Mouse (Mus musculus): Measurements from ENCODE around the gene Gm12355. TPM values are rescaled to one million over a fixed set of nuclear protein-coding genes. Genes with fewer than 3 reads are reported as not detected.
"Not testable (repeated sequence)": the region's sequence is repeated elsewhere in the genome, so short reads cannot be mapped to it uniquely, and the experiment has no call there.

Gene Gm12355
- polyA plus RNA-seq, 1 experiment from 2014 or later = 0.54 TPM

DNA sequence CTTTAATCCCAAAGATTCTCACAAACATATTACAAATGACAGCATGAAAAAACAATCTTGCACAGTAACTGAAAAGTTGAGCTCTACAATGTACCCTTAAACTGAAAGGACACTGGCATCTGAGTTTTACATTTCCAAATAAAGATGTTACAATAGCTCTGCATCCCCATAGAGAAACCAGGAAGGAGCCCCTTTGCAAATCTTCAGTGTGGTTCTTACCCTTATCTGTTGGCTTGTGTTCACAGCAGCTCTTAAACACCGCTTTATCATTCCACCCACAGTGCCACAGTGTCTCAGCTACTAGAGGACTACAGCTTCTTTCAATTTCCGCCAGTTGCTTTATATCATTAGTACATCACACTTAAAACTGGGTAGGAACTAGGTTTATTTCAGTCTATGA, 1.1 kb downstream of the Gm12355 start:
- not testable (repeated sequence) for DNase-seq (ENCODE audit: low spot score); H3K4me2 ChIP-seq (ENCODE audit: low read depth, low read length)
- WGBS = 90% methylated on average over 2 of the region's 2 CpGs

DNA sequence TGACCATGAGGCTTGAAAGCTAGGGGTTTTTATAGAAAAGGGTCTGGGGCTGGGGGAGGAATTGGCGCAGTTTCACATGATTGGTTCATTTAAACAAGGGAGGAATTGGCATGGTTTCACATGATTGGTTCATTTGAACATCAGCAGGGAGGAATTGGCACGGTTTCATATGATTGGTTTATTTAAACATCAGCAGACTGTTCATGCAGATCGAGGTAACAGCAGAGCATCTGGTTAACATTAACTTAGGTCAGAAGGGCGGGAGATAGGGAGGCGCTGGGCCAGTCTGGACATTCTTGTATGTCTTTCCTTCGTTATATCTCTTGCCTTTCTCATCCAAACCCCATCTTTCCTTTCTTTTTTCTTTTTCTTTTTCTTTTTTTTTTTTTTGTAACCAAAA, 1.5 kb downstream of the Gm12355 start:
- H3K9ac ChIP-seq (ENCODE audit: low read depth, low read length); H3K27me3 ChIP-seq (replicated peaks; ENCODE audit: control insufficient read depth, insufficient read depth, low read length); H3K4me1 ChIP-seq (ENCODE audit: control insufficient read depth, insufficient read depth, low read length); H3K4me3 ChIP-seq (ENCODE audit: low read depth, low read length); H3K27ac ChIP-seq (replicated peaks; ENCODE audit: low read depth, low read length); ATAC-seq (ENCODE audit: low read depth); H3K36me3 ChIP-seq (ENCODE audit: control insufficient read depth, insufficient read depth, low read length); H3K4me2 ChIP-seq (ENCODE audit: low read depth, low read length); H3K9me3 ChIP-seq (ENCODE audit: control insufficient read depth, low read length); DNase-seq (ENCODE audit: low spot score): not testable (repeated sequence)
- WGBS = 67% methylated on average over 6 of the region's 6 CpGs

More for the DNA sequence above, 1.1 kb downstream of the Gm12355 start:
- H3K4me3 ChIP-seq (ENCODE audit: low read depth, low read length); H3K27me3 ChIP-seq (replicated peaks; ENCODE audit: control insufficient read depth, insufficient read depth, low read length); H3K27ac ChIP-seq (replicated peaks; ENCODE audit: low read depth, low read length); H3K36me3 ChIP-seq (ENCODE audit: control insufficient read depth, insufficient read depth, low read length); H3K9ac ChIP-seq (ENCODE audit: low read depth, low read length); H3K4me1 ChIP-seq (ENCODE audit: control insufficient read depth, insufficient read depth, low read length); ATAC-seq (ENCODE audit: low read depth); H3K9me3 ChIP-seq (ENCODE audit: control insufficient read depth, low read length): not testable (repeated sequence)

DNA sequence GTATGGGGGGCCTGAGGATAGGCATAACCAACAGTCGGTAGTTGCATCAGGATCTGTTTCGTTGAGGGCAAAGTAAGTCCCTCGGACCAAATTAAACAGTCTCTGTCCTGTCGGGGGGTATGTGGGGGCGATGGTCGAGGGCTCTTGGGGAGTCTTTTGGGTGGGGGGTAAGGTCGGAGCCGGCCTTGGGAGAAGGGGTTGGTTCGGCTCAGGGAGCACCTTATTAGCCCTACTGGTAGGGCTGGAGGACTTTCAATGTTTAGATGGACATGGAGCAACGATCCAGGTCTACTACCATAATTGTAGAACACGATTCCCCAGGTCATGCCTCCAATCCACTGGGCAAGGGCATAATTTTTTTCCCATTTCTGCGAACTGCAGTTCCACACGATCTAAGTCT, 4.7 kb downstream of the Gm12355 start:
- Histone ChIP-seq H3K9me3 (ENCODE audit: control insufficient read depth, low read length) (no peaks in the 10 kb centered on the region), H3K27me3 (replicated peaks; ENCODE audit: control insufficient read depth, insufficient read depth, low read length) (no peaks in the 10 kb centered on the region), H3K9ac (ENCODE audit: low read depth, low read length) (no peak overlapping the region), H3K4me1 (ENCODE audit: control insufficient read depth, insufficient read depth, low read length) (no peaks in the 10 kb centered on the region), H3K4me3 (ENCODE audit: low read depth, low read length) (no peak overlapping the region), H3K36me3 (ENCODE audit: control insufficient read depth, insufficient read depth, low read length) (no peaks in the 10 kb centered on the region), H3K27ac (replicated peaks; ENCODE audit: low read depth, low read length) (no peak overlapping the region), H3K4me2 (ENCODE audit: low read depth, low read length) (no peak overlapping the region)
- DNase-seq (ENCODE audit: low spot score) (no peak), ATAC-seq (ENCODE audit: low read depth) (no peak)
- 90% methylated on average over 13 of the region's 13 CpGs for WGBS

DNA sequence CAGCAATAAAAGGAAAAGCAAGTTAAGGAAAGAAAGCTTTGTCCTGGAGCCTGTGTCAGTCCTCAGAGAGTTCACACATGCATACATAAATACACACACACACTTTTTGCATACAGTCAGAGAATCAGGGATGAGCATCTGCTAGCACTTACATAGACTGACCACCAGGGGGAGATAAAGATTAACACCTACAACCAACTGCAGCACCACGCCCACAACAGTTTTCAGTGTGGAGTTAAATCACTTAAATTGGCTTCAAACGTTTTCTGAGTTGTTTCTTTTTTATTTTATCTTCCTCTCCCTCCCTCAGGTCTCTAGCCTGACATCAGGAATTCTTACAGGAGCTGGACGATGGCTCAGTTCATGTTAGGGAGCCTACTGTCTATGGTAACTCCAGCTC, 18.7 kb downstream of the Gm12355 start:
- no peak overlapping the region for H3K9ac ChIP-seq (ENCODE audit: low read depth, low read length)
- 12% methylated on average over 3 of the region's 3 CpGs for WGBS
- ATAC-seq (ENCODE audit: low read depth) (no peak), DNase-seq (ENCODE audit: low spot score) (peak; percentile 84)
- H3K36me3 ChIP-seq (ENCODE audit: control insufficient read depth, insufficient read depth, low read length) = no peaks in the 10 kb centered on the region
- H3K4me2 ChIP-seq (ENCODE audit: low read depth, low read length) = no peak overlapping the region
- no peak overlapping the region for H3K27ac ChIP-seq (replicated peaks; ENCODE audit: low read depth, low read length)
- H3K27me3 ChIP-seq (replicated peaks; ENCODE audit: control insufficient read depth, insufficient read depth, low read length) = peaks cover 3% of the 10 kb centered on the region; the same call in 1 of the 2 replicates
- H3K9me3 ChIP-seq (ENCODE audit: control insufficient read depth, low read length) = no peaks in the 10 kb centered on the region
- no peaks in the 10 kb centered on the region for H3K4me1 ChIP-seq (ENCODE audit: control insufficient read depth, insufficient read depth, low read length)
- no peak overlapping the region for H3K4me3 ChIP-seq (ENCODE audit: low read depth, low read length)

DNA sequence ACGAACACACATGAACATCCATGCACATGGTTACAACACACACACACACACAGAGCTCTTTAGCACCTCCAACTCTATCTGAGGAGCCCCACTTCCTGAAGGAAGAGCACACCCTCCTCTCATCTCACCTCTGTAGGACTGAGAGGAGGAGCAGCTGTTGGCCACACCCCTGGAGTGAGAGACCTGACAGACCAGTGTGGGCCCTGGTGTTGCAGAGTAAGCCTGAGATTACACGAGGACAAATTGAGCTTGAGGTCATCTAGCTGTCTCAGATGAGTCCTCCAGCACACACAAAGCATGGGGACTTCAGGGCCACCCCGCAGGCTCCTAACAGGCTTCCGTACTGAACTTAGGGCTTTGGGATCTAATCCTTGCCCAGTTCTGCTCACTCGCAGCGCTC, 20.6 kb downstream of the Gm12355 start:
- DNase-seq (ENCODE audit: low spot score); ATAC-seq (ENCODE audit: low read depth); H3K9ac ChIP-seq (ENCODE audit: low read depth, low read length); H3K4me1 ChIP-seq (ENCODE audit: control insufficient read depth, insufficient read depth, low read length); H3K4me3 ChIP-seq (ENCODE audit: low read depth, low read length); H3K4me2 ChIP-seq (ENCODE audit: low read depth, low read length); H3K36me3 ChIP-seq (ENCODE audit: control insufficient read depth, insufficient read depth, low read length); H3K27me3 ChIP-seq (replicated peaks; ENCODE audit: control insufficient read depth, insufficient read depth, low read length); H3K27ac ChIP-seq (replicated peaks; ENCODE audit: low read depth, low read length); H3K9me3 ChIP-seq (ENCODE audit: control insufficient read depth, low read length): not testable (repeated sequence)
- 63% methylated on average over 6 of the region's 6 CpGs for WGBS

DNA sequence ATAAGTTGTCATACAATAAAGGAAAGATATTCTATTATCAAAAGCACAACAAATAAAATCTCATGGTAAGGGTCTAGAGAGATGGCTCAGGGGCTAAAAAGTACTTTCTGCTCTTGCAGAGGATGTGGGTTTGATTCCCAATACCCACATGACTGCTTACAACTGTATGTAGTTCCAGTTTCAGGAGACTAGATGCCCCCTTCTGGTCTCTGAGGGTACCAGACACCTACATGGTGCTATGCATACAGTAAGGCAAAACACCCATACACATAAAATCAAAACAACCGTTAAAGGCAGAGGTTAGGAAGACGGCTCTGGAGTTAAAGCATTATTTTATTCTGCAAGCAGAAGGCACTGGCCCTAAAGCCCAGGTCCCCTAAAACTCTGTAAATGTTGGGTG, 21.5 kb downstream of the Gm12355 start:
- WGBS = 79% methylated on average over 2 of the region's 2 CpGs
- DNase-seq (ENCODE audit: low spot score) (no peak), ATAC-seq (ENCODE audit: low read depth) (no peak)
- Histone ChIP-seq H3K9me3 (ENCODE audit: control insufficient read depth, low read length) (no peaks in the 10 kb centered on the region), H3K9ac (ENCODE audit: low read depth, low read length) (no peak overlapping the region), H3K4me3 (ENCODE audit: low read depth, low read length) (no peak overlapping the region), H3K27me3 (replicated peaks; ENCODE audit: control insufficient read depth, insufficient read depth, low read length) (peaks cover 7% of the 10 kb centered on the region), H3K36me3 (ENCODE audit: control insufficient read depth, insufficient read depth, low read length) (no peaks in the 10 kb centered on the region), H3K27ac (replicated peaks; ENCODE audit: low read depth, low read length) (no peak overlapping the region), H3K4me1 (ENCODE audit: control insufficient read depth, insufficient read depth, low read length) (no peaks in the 10 kb centered on the region), H3K4me2 (ENCODE audit: low read depth, low read length) (no peak overlapping the region)

DNA sequence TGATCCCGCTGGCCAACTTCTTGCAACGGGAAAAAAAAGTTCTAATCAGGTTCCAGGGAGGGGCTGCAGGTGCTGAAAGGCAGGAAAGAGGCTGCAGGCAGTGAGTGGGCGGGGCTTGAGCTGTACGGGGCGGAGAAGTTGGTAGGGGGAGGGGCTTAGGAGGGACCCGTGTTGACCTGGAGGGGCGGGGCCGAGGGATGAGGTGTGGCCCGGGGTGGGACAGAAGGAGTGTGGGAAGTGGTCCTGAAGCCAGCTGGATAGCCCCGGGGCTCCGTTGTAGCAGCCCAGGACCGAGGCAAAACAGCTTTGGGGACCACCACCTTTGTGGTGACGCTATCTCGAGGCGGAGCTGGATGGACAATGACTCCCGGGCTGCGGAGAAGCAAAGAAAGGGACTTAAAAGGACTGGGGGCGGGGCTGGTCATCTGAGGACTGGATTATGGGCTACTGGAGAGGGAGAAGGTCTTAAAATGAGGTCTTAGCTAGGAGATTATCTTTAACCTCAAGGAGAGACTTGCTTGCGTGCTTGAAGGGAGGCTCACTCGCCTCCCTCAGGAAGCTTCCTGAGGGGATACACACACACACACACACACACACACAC, 23.3 kb downstream of the Gm12355 start:
- Histone ChIP-seq H3K9ac (ENCODE audit: low read depth, low read length) (no peak overlapping the region), H3K27ac (replicated peaks; ENCODE audit: low read depth, low read length) (no peak overlapping the region), H3K9me3 (ENCODE audit: control insufficient read depth, low read length) (no peaks in the 10 kb centered on the region), H3K36me3 (ENCODE audit: control insufficient read depth, insufficient read depth, low read length) (no peaks in the 10 kb centered on the region), H3K4me1 (ENCODE audit: control insufficient read depth, insufficient read depth, low read length) (no peaks in the 10 kb centered on the region), H3K4me3 (ENCODE audit: low read depth, low read length) (peak overlapping the region; percentile 20), H3K4me2 (ENCODE audit: low read depth, low read length) (peak overlapping the region; percentile 48), H3K27me3 (replicated peaks; ENCODE audit: control insufficient read depth, insufficient read depth, low read length) (peaks cover 11% of the 10 kb centered on the region)
- 2% methylated on average over 20 of the region's 20 CpGs for WGBS
- peak; percentile 69 for ATAC-seq (ENCODE audit: low read depth)
- peak; percentile 37 for DNase-seq (ENCODE audit: low spot score)

DNA sequence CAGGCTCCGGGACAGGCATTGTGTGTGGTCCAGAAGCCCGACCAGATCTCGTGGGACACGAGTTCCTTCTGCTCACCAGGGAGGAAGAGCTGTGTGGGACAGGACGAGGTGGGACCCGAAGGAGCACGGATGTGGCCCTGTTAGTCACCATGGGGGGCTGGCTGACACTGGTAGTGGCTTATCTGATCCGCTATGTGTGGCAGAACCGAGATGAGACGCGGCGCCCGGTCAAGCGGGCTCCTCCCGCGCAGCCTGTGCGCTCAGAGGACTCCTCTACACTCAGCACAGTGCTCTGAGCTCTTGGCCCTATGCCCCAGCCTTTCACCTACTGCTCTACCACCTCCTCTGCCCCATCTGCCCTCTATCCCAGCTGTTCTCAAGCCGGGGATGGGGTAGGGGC, 26.2 kb downstream of the Gm12355 start:
- Histone ChIP-seq H3K36me3 (ENCODE audit: control insufficient read depth, insufficient read depth, low read length) (no peaks in the 10 kb centered on the region), H3K4me1 (ENCODE audit: control insufficient read depth, insufficient read depth, low read length) (no peaks in the 10 kb centered on the region), H3K9me3 (ENCODE audit: control insufficient read depth, low read length) (no peaks in the 10 kb centered on the region), H3K4me3 (ENCODE audit: low read depth, low read length) (no peak overlapping the region), H3K27me3 (replicated peaks; ENCODE audit: control insufficient read depth, insufficient read depth, low read length) (peaks cover 11% of the 10 kb centered on the region), H3K9ac (ENCODE audit: low read depth, low read length) (no peak overlapping the region), H3K4me2 (ENCODE audit: low read depth, low read length) (no peak overlapping the region), H3K27ac (replicated peaks; ENCODE audit: low read depth, low read length) (no peak overlapping the region)
- WGBS = 32% methylated on average over 11 of the region's 18 CpGs
- ATAC-seq (ENCODE audit: low read depth) (no peak), DNase-seq (ENCODE audit: low spot score) (no peak)

DNA sequence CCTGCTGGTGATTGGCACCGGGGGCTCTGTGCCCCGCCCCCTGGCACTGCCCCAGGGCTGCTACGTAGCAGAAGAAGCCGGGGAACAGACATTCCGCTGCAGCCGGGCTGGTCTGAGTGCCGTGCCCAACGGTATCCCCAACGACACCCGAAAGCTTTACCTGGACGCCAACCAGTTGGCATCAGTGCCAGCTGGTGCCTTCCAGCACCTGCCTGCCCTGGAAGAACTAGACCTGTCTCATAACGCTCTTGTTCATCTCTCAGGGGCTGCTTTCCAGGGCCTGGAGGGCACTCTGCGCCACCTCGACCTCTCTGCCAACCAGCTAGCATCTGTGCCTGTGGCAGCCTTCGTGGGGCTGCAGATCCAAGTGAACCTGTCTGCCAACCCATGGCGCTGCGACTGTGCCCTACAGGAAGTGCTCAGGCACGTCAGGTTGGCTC, 26.6 kb downstream of the Gm12355 start:
- DNase-seq (ENCODE audit: low spot score) (no peak), ATAC-seq (ENCODE audit: low read depth) (no peak)
- Histone ChIP-seq H3K4me3 (ENCODE audit: low read depth, low read length) (no peak overlapping the region), H3K27me3 (replicated peaks; ENCODE audit: control insufficient read depth, insufficient read depth, low read length) (peaks cover 11% of the 10 kb centered on the region), H3K9me3 (ENCODE audit: control insufficient read depth, low read length) (no peaks in the 10 kb centered on the region), H3K4me1 (ENCODE audit: control insufficient read depth, insufficient read depth, low read length) (no peaks in the 10 kb centered on the region), H3K36me3 (ENCODE audit: control insufficient read depth, insufficient read depth, low read length) (no peaks in the 10 kb centered on the region), H3K4me2 (ENCODE audit: low read depth, low read length) (no peak overlapping the region), H3K27ac (replicated peaks; ENCODE audit: low read depth, low read length) (no peak overlapping the region), H3K9ac (ENCODE audit: low read depth, low read length) (no peak overlapping the region)
- 57% methylated on average over 18 of the region's 18 CpGs for WGBS

Measured in embryonic facial prominence, embryonic 14.5 days (tissue).